Mouse (Mus musculus): Measurements from ENCODE around the gene Slc9a9. TPM values are rescaled to one million over a fixed set of nuclear protein-coding genes. Genes with fewer than 3 reads are reported as not detected.
A peak's percentile ranks its signal among the peaks of the same experiment; 100 is the strongest.

The Slc9a9 gene
- polyA plus RNA-seq, 1 experiment from 2014 or later: 6.7 TPM

- H3K9me3 ChIP-seq (ENCODE audit: control insufficient read depth, low read length): no peaks in the 10 kb centered on the region
- H3K36me3 ChIP-seq (ENCODE audit: control insufficient read depth, insufficient read depth, low read length): no peaks in the 10 kb centered on the region
- H3K27ac ChIP-seq (replicated peaks; ENCODE audit: low read depth, low read length): no peak overlapping the region
- no peaks in the 10 kb centered on the region; the same call in 1 of the 2 replicates for H3K4me1 ChIP-seq (ENCODE audit: control insufficient read depth, insufficient read depth, low read length)
- DNase-seq: no peak
- H3K4me3 ChIP-seq (replicated peaks; ENCODE audit: low read depth, low read length): no peak overlapping the region
- 0 out of 2 replicates have a peak, but pooled peaks cover 3% of the 10 kb centered on the region for H3K27me3 ChIP-seq (ENCODE audit: control insufficient read depth, insufficient read depth, low read length)
- H3K9ac ChIP-seq (replicated peaks; ENCODE audit: low read length): no peak overlapping the region
- 70% methylated on average over 3 of the region's 3 CpGs for WGBS
- no peak for ATAC-seq (ENCODE audit: low FRiP score, low TSS enrichment)
- H3K4me2 ChIP-seq (ENCODE audit: low read length): no peak overlapping the region
Measured at GRCm38 (mm10) chr9:95078626-95079025, 408.9 kb downstream of the Slc9a9 start.

GRCm38 (mm10) chr9:95079951-95080350 is 410.2 kb downstream of the Slc9a9 start:
- H3K4me3 ChIP-seq (replicated peaks; ENCODE audit: low read depth, low read length): no peak overlapping the region
- no peaks in the 10 kb centered on the region for H3K9me3 ChIP-seq (ENCODE audit: control insufficient read depth, low read length)
- H3K27ac ChIP-seq (replicated peaks; ENCODE audit: low read depth, low read length): no peak overlapping the region
- H3K27me3 ChIP-seq (ENCODE audit: control insufficient read depth, insufficient read depth, low read length): 0 out of 2 replicates have a peak, but pooled peaks cover 6% of the 10 kb centered on the region
- H3K4me1 ChIP-seq (ENCODE audit: control insufficient read depth, insufficient read depth, low read length): no peaks in the 10 kb centered on the region
- ATAC-seq (ENCODE audit: low FRiP score, low TSS enrichment) (no peak), DNase-seq (no peak)
- no peaks in the 10 kb centered on the region for H3K36me3 ChIP-seq (ENCODE audit: control insufficient read depth, insufficient read depth, low read length)
- no peak overlapping the region for H3K4me2 ChIP-seq (ENCODE audit: low read length)
- H3K9ac ChIP-seq (replicated peaks; ENCODE audit: low read length): no peak overlapping the region

- Histone ChIP-seq H3K9me3 (ENCODE audit: control insufficient read depth, low read length) (no peaks in the 10 kb centered on the region), H3K9ac (replicated peaks; ENCODE audit: low read length) (no peak overlapping the region), H3K27ac (replicated peaks; ENCODE audit: low read depth, low read length) (no peak overlapping the region; the same call in 1 of the 2 replicates), H3K36me3 (ENCODE audit: control insufficient read depth, insufficient read depth, low read length) (no peaks in the 10 kb centered on the region), H3K4me1 (ENCODE audit: control insufficient read depth, insufficient read depth, low read length) (peaks cover 8% of the 10 kb centered on the region), H3K4me2 (ENCODE audit: low read length) (no peak overlapping the region), H3K4me3 (replicated peaks; ENCODE audit: low read depth, low read length) (no peak overlapping the region), H3K27me3 (ENCODE audit: control insufficient read depth, insufficient read depth, low read length) (0 out of 2 replicates have a peak, but pooled peaks cover 6% of the 10 kb centered on the region)
- ATAC-seq (ENCODE audit: low FRiP score, low TSS enrichment) (peak; percentile 62; the same call in 1 of the 2 replicates), DNase-seq (peak; percentile 39)
- WGBS: 12% methylated on average over 8 of the region's 8 CpGs
Measured at GRCm38 (mm10) chr9:95086109-95086821, 416.6 kb downstream of the Slc9a9 start.

- H3K4me2 ChIP-seq (ENCODE audit: low read length): no peak overlapping the region
- no peaks in the 10 kb centered on the region for H3K9me3 ChIP-seq (ENCODE audit: control insufficient read depth, low read length)
- 0 out of 2 replicates have a peak, but pooled peaks cover 6% of the 10 kb centered on the region for H3K27me3 ChIP-seq (ENCODE audit: control insufficient read depth, insufficient read depth, low read length)
- no peak overlapping the region for H3K9ac ChIP-seq (replicated peaks; ENCODE audit: low read length)
- H3K4me1 ChIP-seq (ENCODE audit: control insufficient read depth, insufficient read depth, low read length): peaks cover 8% of the 10 kb centered on the region
- no peak overlapping the region for H3K4me3 ChIP-seq (replicated peaks; ENCODE audit: low read depth, low read length)
- no peaks in the 10 kb centered on the region for H3K36me3 ChIP-seq (ENCODE audit: control insufficient read depth, insufficient read depth, low read length)
- H3K27ac ChIP-seq (replicated peaks; ENCODE audit: low read depth, low read length): no peak overlapping the region
- ATAC-seq (ENCODE audit: low FRiP score, low TSS enrichment) (no peak), DNase-seq (no peak)
- WGBS: 94% methylated on average over 4 of the region's 4 CpGs
Measured at GRCm38 (mm10) chr9:95088221-95088620, 418.5 kb downstream of the Slc9a9 start.

GRCm38 (mm10) chr9:95089050-95089449 is 419.3 kb downstream of the Slc9a9 start:
- ATAC-seq (ENCODE audit: low FRiP score, low TSS enrichment): no peak
- no peaks in the 10 kb centered on the region for H3K36me3 ChIP-seq (ENCODE audit: control insufficient read depth, insufficient read depth, low read length)
- H3K4me3 ChIP-seq (replicated peaks; ENCODE audit: low read depth, low read length): no peak overlapping the region
- no peak overlapping the region for H3K27ac ChIP-seq (replicated peaks; ENCODE audit: low read depth, low read length)
- no peaks in the 10 kb centered on the region for H3K27me3 ChIP-seq (ENCODE audit: control insufficient read depth, insufficient read depth, low read length)
- no peak overlapping the region for H3K9ac ChIP-seq (replicated peaks; ENCODE audit: low read length)
- peak; percentile 50 for DNase-seq
- H3K4me2 ChIP-seq (ENCODE audit: low read length): no peak overlapping the region
- no peaks in the 10 kb centered on the region for H3K9me3 ChIP-seq (ENCODE audit: control insufficient read depth, low read length)
- peaks cover 8% of the 10 kb centered on the region for H3K4me1 ChIP-seq (ENCODE audit: control insufficient read depth, insufficient read depth, low read length)
- 20% methylated on average over 6 of the region's 6 CpGs for WGBS

- H3K27ac ChIP-seq (replicated peaks; ENCODE audit: low read depth, low read length): no peak overlapping the region
- H3K4me1 ChIP-seq (ENCODE audit: control insufficient read depth, insufficient read depth, low read length): no peaks in the 10 kb centered on the region
- H3K27me3 ChIP-seq (ENCODE audit: control insufficient read depth, insufficient read depth, low read length): no peaks in the 10 kb centered on the region
- ATAC-seq (ENCODE audit: low FRiP score, low TSS enrichment): no peak
- no peak overlapping the region for H3K9ac ChIP-seq (replicated peaks; ENCODE audit: low read length)
- H3K36me3 ChIP-seq (ENCODE audit: control insufficient read depth, insufficient read depth, low read length): no peaks in the 10 kb centered on the region
- H3K4me3 ChIP-seq (replicated peaks; ENCODE audit: low read depth, low read length): no peak overlapping the region
- no peaks in the 10 kb centered on the region for H3K9me3 ChIP-seq (ENCODE audit: control insufficient read depth, low read length)
- no peak overlapping the region for H3K4me2 ChIP-seq (ENCODE audit: low read length)
- WGBS: 95% methylated on average over 3 of the region's 3 CpGs
- DNase-seq: no peak
Measured at GRCm38 (mm10) chr9:95096486-95096885, 426.8 kb downstream of the Slc9a9 start.

- Histone ChIP-seq H3K9ac (replicated peaks; ENCODE audit: low read length) (no peak overlapping the region), H3K36me3 (ENCODE audit: control insufficient read depth, insufficient read depth, low read length) (no peaks in the 10 kb centered on the region), H3K4me2 (ENCODE audit: low read length) (no peak overlapping the region), H3K27ac (replicated peaks; ENCODE audit: low read depth, low read length) (no peak overlapping the region), H3K27me3 (ENCODE audit: control insufficient read depth, insufficient read depth, low read length) (no peaks in the 10 kb centered on the region), H3K4me3 (replicated peaks; ENCODE audit: low read depth, low read length) (no peak overlapping the region), H3K4me1 (ENCODE audit: control insufficient read depth, insufficient read depth, low read length) (no peaks in the 10 kb centered on the region), H3K9me3 (ENCODE audit: control insufficient read depth, low read length) (no peaks in the 10 kb centered on the region)
- DNase-seq (no peak), ATAC-seq (ENCODE audit: low FRiP score, low TSS enrichment) (no peak)
- 96% methylated on average over 6 of the region's 6 CpGs for WGBS
Measured at GRCm38 (mm10) chr9:95105768-95106167, 436.1 kb downstream of the Slc9a9 start.

- no peak for DNase-seq
- Histone ChIP-seq H3K4me2 (ENCODE audit: low read length) (no peak overlapping the region), H3K4me1 (ENCODE audit: control insufficient read depth, insufficient read depth, low read length) (peaks cover 4% of the 10 kb centered on the region; the same call in 1 of the 2 replicates), H3K4me3 (replicated peaks; ENCODE audit: low read depth, low read length) (no peak overlapping the region), H3K36me3 (ENCODE audit: control insufficient read depth, insufficient read depth, low read length) (no peaks in the 10 kb centered on the region), H3K27me3 (ENCODE audit: control insufficient read depth, insufficient read depth, low read length) (no peaks in the 10 kb centered on the region), H3K27ac (replicated peaks; ENCODE audit: low read depth, low read length) (no peak overlapping the region), H3K9ac (replicated peaks; ENCODE audit: low read length) (no peak overlapping the region), H3K9me3 (ENCODE audit: control insufficient read depth, low read length) (no peaks in the 10 kb centered on the region)
- no peak for ATAC-seq (ENCODE audit: low FRiP score, low TSS enrichment)
Measured at GRCm38 (mm10) chr9:95109799-95110198, 440.1 kb downstream of the Slc9a9 start.

GRCm38 (mm10) chr9:95110768-95111167 is 441.1 kb downstream of the Slc9a9 start:
- DNase-seq: no peak
- no peak overlapping the region for H3K9ac ChIP-seq (replicated peaks; ENCODE audit: low read length)
- 38% methylated on average over 5 of the region's 5 CpGs for WGBS

More at GRCm38 (mm10) chr9:95110768-95111167, 441.1 kb downstream of the Slc9a9 start:
- peaks cover 4% of the 10 kb centered on the region; the same call in 1 of the 2 replicates for H3K4me1 ChIP-seq (ENCODE audit: control insufficient read depth, insufficient read depth, low read length)
- H3K4me3 ChIP-seq (replicated peaks; ENCODE audit: low read depth, low read length): no peak overlapping the region
- no peak for ATAC-seq (ENCODE audit: low FRiP score, low TSS enrichment)
- no peak overlapping the region for H3K4me2 ChIP-seq (ENCODE audit: low read length)
- no peak overlapping the region for H3K27ac ChIP-seq (replicated peaks; ENCODE audit: low read depth, low read length)
- H3K27me3 ChIP-seq (ENCODE audit: control insufficient read depth, insufficient read depth, low read length): no peaks in the 10 kb centered on the region
- no peaks in the 10 kb centered on the region for H3K36me3 ChIP-seq (ENCODE audit: control insufficient read depth, insufficient read depth, low read length)
- H3K9me3 ChIP-seq (ENCODE audit: control insufficient read depth, low read length): no peaks in the 10 kb centered on the region

All from midbrain, embryonic 14.5 days (tissue).